Mouse (Mus musculus): Measurements from ENCODE around the gene A830018L16Rik.
A peak's percentile ranks its signal among the peaks of the same experiment; 100 is the strongest.

The A830018L16Rik gene

GRCm38 (mm10) chr1:11652773-11653172, 238.9 kb downstream of the A830018L16Rik start:
- DNase-seq (ENCODE audit: low spot score): no peak

GRCm38 (mm10) chr1:11657341-11658060, 243.6 kb downstream of the A830018L16Rik start:
- DNase-seq (ENCODE audit: low spot score): peak; percentile 34

- no peak for DNase-seq (ENCODE audit: low spot score)
These were observed 244.2 kb downstream of the A830018L16Rik start for GRCm38 (mm10) chr1:11658061-11658625.

GRCm38 (mm10) chr1:11744749-11745314, 330.9 kb downstream of the A830018L16Rik start:
- no peak for DNase-seq (ENCODE audit: low spot score)

- no peak for DNase-seq (ENCODE audit: low spot score)
These were observed 334.5 kb downstream of the A830018L16Rik start for GRCm38 (mm10) chr1:11748424-11748823.

GRCm38 (mm10) chr1:11750065-11750464, 336.2 kb downstream of the A830018L16Rik start:
- DNase-seq (ENCODE audit: low spot score): no peak

- no peak for DNase-seq (ENCODE audit: low spot score)
These were observed 336.7 kb downstream of the A830018L16Rik start for GRCm38 (mm10) chr1:11750607-11751006.

GRCm38 (mm10) chr1:11751996-11752395, 338.1 kb downstream of the A830018L16Rik start:
- DNase-seq (ENCODE audit: low spot score): no peak

- DNase-seq (ENCODE audit: low spot score): no peak
These were observed 374.4 kb downstream of the A830018L16Rik start for GRCm38 (mm10) chr1:11788264-11788663.

GRCm38 (mm10) chr1:11792820-11793219, 378.9 kb downstream of the A830018L16Rik start:
- no peak for DNase-seq (ENCODE audit: low spot score)

- no peak for DNase-seq (ENCODE audit: low spot score)
These were observed 381.8 kb downstream of the A830018L16Rik start for GRCm38 (mm10) chr1:11795666-11796065.

GRCm38 (mm10) chr1:11872847-11873246, 458.9 kb downstream of the A830018L16Rik start:
- DNase-seq (ENCODE audit: low spot score): no peak

GRCm38 (mm10) chr1:11873573-11873972, 459.7 kb downstream of the A830018L16Rik start:
- DNase-seq (ENCODE audit: low spot score): no peak

- no peak for DNase-seq (ENCODE audit: low spot score)
These were observed 467.8 kb downstream of the A830018L16Rik start for GRCm38 (mm10) chr1:11881706-11882105.

GRCm38 (mm10) chr1:11895715-11896114, 481.8 kb downstream of the A830018L16Rik start:
- no peak for DNase-seq (ENCODE audit: low spot score)

- no peak for DNase-seq (ENCODE audit: low spot score)
These were observed 502.0 kb downstream of the A830018L16Rik start for GRCm38 (mm10) chr1:11915873-11916272.

- DNase-seq (ENCODE audit: low spot score): no peak
These were observed 523.1 kb downstream of the A830018L16Rik start for GRCm38 (mm10) chr1:11936984-11937383.

- DNase-seq (ENCODE audit: low spot score): no peak
These were observed 545.7 kb downstream of the A830018L16Rik start for GRCm38 (mm10) chr1:11959421-11960206.

GRCm38 (mm10) chr1:11982590-11983136, 568.8 kb downstream of the A830018L16Rik start:
- DNase-seq (ENCODE audit: low spot score): no peak

- DNase-seq (ENCODE audit: low spot score): no peak
These were observed 576.1 kb downstream of the A830018L16Rik start for GRCm38 (mm10) chr1:11990011-11990410.

GRCm38 (mm10) chr1:11996297-11996878, 582.5 kb downstream of the A830018L16Rik start:
- no peak for DNase-seq (ENCODE audit: low spot score)

- no peak for DNase-seq (ENCODE audit: low spot score)
These were observed 583.7 kb downstream of the A830018L16Rik start for GRCm38 (mm10) chr1:11997574-11997973.

Measured in left cerebral cortex, adult 11 months (tissue).